Mouse (Mus musculus): ENCODE measurements around the gene 6330409D20Rik.

Gene 6330409D20Rik

DNA sequence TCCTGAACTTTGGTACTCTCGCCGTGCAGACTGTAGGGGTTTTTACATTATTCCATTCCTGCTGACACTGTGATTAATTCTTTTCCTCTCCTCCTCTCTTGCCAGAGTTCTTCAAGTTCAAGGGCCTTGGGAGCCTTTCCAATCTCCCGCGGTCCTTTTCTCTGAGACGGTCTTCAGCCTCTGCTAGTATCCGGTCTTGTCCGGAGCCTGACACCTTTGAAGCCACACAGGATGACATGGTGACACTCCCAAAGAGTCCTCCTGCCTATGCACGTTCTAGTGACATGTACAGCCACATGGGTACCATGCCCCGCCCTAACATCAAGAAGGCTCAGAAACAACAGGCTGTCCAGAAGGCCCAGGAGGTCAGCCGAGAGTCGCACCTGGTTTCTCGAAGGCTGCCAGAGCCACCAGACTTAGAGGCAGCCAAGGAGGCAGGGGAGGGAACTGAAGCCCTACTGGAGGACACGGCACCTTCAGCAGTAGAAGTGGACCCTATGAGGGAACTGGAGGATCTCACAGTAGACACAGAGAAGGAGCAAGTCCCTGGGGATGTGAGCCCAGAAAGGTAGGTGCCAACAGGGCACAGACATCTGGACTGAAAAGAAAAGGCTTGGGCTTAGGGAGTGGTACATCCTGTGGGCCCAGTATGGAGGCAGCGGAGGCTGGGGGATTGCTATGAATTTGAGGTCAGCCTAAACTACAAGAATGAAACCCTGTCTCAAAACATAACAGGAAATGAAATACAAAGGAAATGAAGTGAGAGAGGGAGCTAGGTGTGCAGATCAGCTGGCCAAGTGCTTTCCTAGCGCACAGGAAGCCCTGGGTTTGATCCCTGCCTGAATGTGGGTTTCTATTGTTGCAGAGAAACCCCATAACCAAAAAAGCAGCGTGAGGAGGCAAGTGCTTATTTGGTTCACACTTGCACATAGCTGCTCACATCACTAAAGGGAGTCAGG lies 15.7 kb downstream of the 6330409D20Rik start:
- DNase-seq (ENCODE audit: low read depth, low spot score): no peak

DNA sequence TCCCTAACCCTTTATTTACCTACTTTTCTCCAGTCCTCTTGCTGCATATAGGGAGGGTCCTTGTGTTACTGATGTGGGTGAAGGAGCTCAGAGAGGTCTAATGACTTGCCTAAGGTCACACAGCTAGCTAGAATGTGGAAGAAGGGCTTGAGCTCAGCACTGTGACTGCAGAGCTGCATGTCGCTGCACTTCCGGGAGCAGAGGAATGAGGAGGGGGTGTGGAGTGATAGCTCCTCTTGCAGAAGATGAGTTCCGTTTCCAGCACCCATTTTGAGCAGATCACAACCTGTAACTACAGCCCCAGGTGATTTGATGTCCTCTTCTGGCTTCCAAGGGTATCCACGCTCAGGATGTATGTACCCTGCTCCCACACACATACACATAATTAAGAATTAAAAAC lies 16.7 kb downstream of the 6330409D20Rik start:
- no peak for DNase-seq (ENCODE audit: low read depth, low spot score)

DNA sequence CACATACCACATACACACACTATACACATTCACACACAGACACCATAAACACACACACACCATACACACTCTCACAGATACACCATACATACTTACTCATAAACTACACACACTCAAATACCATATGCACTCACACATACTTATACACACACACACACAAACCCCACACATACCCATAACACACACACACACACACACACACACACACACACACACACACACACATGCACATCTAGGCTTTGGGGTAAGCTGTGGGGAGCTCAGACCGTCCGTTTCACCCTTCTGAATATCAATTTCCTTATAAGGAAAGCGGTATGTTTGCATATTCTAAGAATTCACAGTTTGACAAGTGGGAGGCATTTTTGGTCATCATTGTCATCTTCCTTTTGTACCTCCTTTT lies 18.2 kb downstream of the 6330409D20Rik start:
- peak; percentile 53 for DNase-seq (ENCODE audit: low read depth, low spot score)

DNA sequence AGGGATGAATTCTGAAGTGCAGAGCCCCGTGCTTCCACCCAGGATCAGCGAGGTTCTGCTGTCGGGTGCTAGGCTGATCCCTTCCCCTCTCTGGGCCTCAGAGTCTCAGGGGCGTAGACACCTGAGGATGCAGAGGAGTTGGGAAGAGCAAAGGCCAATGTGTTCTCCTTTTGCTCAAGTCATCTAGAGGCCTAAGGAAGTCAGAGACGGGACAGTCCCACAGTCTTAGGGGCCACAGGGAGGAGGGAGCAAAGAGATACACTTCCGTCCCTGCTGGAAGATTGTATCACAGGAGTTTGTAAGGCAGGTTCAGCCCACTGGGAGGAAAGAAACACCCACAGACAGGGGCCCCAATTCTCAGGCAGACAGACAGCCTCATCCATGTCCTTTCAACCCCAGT lies 18.8 kb downstream of the 6330409D20Rik start:
- peak; percentile 58 for DNase-seq (ENCODE audit: low read depth, low spot score)

DNA sequence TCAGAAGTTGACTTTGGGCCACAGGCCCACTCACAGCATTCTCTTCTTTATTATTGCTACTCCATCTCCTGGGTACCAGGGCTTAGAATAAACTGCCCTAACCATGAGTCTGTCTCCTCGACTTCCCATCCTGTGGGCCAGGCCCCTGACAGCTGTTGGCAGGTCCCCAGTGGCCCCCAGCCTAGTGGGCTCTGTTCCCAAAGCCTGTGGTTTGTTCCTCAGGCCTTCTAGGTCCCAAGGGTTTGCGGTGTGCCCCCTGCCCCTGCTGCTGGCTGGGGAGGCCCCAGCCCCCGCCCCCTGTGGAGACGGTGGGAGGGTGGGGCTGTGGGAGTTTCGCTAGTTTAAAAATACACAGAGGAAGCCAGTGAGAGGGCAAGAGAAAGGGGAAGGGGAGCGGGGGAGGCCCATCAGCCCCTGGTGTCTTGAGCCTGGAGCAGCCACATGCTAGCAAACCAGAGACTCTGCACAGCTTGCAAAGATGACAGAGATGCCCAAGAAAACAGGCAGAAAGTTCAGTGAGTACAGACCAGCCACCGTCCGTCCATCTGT lies 20.1 kb downstream of the 6330409D20Rik start, which contains the start of gene Sh2d3c:
Gene Sh2d3c (plus strand): TSS at position 375 of the 549 bp plus-strand sequence.
- peak; percentile 83 for DNase-seq (ENCODE audit: low read depth, low spot score)

DNA sequence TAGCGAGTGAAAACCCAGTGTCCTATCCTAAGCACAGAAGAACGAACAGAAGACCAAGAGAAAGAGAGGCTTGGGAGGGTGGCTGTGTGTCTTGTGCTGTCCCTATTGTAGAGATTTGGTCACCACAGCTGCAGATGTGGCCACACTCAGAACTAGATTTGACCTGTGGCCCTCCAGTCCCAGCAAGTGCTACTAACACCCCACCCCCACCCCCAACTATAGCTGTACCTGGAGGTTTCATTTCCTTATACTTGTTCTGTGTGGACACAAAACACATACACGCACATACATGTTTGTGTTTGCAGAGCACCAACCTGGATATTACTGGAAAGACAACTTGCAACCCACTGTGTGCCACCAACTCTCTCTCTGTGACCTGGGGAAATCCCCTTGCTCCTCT lies 20.8 kb downstream of the 6330409D20Rik start:
- peak; percentile 82 for DNase-seq (ENCODE audit: low read depth, low spot score)

DNA sequence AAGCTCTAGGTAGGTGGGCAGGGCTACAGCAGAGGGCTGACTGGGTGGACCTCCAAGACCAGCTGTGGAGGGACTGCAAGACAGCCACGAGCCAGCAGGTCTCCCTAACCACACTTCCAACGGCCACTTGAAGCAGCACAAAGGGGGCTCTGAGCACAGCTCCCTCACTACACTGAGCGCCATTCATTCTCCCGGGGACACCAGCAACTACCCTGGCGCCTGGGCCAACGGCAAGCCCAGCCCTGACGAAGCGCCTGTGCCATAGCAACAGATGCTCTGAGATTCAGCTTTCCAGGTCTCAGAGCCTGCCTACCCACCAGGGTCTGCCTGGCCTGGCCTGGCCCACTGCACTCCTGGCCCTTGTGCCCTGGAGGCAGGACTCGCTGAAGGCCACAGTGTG lies 22.1 kb downstream of the 6330409D20Rik start:
- DNase-seq (ENCODE audit: low read depth, low spot score): no peak

DNA sequence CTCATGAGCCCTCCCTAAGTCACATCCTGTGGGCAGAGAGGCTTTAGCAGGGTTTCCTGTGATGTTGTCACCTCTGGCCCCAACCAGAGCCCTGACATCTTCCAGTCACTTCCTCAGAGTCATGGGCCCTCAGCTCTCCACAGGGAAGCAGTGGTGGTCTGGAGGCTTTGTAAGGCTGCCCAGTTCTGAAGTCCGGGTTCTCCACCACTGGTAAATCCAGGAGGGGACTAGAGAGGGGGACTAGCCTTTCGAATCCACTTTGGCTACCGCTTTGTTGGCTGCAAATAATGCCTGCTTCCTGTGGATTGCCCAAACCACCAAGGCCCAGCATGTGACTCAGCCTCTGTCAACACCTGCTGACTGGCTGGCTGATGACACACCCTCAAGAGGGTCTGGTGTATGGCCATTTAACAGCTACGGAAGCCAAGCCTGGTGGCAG lies 25.8 kb downstream of the 6330409D20Rik start:
- DNase-seq (ENCODE audit: low read depth, low spot score): peak; percentile 53

DNA sequence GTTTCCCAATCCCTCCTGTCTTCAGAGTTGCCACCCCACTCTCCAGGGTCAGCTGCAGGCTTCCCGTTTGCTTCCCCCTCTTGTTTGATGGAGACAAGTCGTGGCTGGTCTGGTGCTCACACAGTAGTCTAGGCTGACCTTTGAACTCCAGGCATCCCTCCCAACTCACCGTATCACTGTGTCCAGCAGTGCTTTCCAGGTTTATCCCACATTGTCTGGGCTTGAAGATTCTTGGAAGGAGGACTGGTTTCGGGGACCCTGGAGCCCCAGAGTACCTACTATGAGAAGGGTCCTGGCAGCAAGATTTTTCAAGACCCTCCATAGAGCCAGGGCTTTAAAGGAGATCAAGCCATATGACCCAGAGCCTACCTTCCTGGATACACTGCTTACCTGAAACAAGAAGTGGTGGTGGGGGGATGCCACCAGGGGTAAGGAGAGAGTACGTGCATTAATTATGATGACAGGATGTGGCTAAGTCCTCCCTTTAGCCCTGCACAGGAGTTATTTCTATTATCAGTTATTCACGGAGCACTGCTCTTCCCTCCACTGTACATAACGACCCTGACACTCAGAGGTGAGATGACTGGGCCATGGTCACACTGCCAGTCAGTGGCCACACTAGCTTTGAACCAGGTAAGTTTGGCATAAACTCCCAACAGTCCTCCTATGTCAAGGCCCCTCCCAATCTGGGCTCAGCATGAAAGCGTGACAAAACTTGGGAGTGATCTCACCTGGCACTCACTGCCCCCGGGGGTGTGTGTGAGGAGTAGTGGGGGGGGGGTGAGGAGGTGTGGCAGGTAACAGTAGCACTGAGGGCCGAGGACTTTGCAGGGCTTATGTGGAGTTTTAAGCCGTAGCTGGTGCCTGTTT lies 26.5 kb downstream of the 6330409D20Rik start:
- no peak for DNase-seq (ENCODE audit: low read depth, low spot score)

DNA sequence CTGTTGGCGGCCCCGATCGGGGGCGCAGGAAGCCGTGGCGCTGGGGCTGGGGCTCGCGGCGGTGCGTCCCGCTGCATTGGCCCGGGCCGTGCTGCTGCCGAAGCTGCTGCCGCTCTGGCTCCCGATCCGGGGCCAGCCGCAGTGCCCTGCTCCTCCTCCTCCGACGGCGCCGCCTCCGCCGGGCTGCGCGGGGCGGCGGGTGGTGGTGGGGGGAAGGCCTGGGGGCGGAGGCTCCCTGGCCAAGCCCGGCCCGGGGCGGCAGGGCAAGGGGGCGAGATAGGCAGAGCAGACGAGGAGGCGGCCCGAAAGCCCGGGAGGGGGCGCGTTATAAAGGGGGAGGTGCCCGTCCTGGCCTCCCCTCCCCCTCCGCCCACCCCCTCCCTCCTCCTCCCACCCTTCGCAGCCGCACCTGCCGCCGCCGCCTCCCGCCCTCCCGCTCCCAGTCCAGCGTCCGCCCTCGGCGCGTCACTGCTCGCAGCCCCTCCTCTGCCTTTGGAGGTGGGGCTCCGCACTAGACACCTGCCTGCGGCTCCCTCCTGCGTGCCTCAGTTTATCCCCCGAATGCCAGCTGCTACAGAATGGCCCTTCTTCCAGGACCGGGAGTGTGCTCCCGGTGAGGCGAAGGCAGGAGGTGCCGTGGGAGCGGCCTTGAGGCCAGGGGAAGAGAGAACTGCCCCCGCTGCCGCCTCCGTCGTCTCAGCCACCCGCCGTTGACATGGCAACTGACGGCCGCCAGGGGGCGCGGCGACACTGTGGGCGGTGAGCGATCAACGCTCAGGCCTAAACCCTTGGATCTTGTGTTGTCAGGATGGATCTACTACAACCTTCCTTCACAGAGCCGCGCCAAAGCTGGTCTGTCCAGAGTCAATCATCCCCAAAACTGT lies 27.6 kb downstream of the 6330409D20Rik start, which contains the start of gene Cdk9:
Gene Cdk9 (minus strand): TSS at position 143 of the 884 bp plus-strand sequence.
- peak; percentile 96 for DNase-seq (ENCODE audit: low read depth, low spot score)

DNA sequence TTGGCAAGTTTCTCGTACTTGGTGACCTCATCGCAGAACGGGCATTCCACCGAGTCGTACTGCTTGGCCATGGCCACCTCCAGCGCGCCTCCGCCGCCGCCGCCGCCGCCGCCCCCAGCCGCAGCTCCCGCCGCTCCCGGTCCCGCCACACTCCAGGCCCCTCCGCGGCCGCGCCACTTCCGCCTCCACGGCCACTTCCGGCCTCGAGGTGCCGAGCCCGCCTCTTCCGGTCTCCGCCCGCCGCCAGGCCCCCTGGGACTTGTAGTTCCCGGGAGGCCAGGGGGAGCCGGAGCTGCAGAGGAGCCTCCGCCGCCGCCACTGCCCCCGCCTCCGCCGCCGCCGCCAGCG lies 28.3 kb downstream of the 6330409D20Rik start:
- DNase-seq (ENCODE audit: low read depth, low spot score): peak; percentile 94

DNA sequence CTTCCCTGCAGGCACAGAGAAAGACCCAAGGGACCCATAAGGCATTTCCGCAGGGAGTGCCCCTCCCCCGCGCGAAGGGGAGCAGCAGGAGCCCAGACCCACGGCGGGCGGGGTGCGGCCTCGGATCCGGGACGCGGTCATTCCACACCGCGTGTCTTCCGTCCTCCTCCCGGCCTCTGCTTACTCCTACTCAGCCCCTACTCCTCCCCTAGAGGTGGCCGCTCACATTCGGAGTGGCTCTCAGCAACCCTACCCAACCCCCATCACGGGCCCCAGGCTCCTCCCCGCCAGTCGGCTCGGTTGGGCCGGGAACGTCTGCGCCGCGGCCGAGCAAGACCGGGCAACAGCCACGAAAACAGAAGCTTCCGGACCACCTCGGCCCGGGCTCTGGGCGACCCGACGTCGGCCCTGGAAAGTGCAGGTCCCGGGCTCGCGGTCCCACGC lies 28.7 kb downstream of the 6330409D20Rik start:
- peak; percentile 82 for DNase-seq (ENCODE audit: low read depth, low spot score)

DNA sequence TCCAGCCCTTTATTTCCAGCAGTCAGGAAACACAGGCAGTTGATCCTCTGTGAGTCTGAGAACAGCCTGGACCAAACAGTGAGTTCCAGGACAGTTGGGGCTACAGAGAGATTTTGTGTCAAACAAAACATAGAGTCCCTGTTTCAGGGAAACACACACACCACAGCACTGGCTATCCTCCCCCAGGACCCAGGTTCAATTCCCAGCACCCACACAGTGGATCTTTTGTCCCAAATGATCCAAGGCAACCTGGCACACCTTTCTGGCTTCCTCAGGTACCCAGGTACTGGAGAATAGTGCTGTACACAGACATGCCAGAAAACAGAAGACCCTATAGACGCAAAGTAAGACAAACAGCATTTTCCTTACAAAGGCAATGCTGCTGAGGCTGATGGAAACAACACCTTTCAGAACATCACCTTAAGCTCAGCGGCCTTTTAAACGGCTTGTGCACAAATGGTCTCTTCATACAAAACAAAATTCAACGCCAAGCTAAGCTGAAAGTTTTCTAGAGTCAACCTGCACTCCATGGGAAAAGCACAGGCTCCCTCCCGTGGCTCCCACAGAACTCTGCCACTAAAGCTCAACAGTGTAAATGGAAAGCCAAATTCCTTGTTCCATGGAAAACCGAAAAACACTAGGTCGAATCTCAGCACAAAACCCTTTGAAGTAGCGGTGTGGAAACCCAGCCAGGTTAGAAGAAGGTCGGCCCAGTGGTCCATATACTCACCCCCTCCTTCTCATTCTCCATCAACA lies 29.3 kb downstream of the 6330409D20Rik start:
- DNase-seq (ENCODE audit: low read depth, low spot score): no peak

DNA sequence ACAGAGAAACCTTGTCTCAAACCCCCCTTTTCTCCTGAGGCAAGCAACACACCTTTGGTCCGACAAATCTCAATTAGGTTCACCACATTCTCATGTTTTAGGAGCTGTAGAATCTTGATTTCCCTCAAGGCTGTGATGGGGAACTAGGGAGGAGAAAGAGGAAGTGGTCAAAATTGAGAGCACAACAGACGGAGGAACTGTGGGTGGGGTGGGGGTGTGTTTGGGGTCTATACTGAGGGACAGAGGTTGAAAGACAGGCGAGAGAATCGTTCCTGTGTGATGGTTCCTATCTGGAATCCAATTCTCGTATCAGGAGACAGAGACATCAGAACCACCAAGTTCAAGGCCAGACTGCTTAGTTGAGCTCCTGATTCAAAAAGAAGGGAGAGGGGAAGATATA lies 30.4 kb downstream of the 6330409D20Rik start:
- peak; percentile 77 for DNase-seq (ENCODE audit: low read depth, low spot score)

DNA sequence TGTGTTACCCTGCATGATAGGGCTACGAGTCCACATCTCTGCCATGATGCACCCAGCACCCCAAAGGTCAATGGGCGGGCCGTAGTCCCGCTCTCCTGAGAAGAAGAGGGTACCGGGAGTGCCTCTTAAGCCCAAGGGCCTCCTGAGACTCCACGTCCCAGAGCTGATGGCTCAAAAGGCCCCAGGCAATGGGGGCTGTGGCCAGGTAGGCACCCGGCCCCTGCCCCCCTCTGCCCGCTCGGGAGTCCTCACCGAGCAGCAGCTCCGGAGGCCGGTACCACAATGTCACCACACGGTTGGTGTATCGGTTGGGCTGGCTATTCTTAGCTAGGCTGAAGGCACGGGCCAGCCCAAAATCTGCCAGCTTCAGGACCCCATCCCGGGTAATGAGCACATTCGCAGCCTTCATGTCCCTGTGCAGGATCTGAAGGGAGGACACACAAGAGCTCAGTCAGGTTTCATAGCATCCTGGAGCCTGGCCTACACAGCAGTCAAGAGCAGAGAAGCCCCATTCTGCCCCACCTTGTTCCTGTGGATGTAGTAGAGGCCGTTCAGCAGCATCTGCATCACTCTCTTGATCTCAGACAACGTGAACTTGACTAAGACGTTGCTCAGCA lies 31.2 kb downstream of the 6330409D20Rik start:
- no peak for DNase-seq (ENCODE audit: low read depth, low spot score)

DNA sequence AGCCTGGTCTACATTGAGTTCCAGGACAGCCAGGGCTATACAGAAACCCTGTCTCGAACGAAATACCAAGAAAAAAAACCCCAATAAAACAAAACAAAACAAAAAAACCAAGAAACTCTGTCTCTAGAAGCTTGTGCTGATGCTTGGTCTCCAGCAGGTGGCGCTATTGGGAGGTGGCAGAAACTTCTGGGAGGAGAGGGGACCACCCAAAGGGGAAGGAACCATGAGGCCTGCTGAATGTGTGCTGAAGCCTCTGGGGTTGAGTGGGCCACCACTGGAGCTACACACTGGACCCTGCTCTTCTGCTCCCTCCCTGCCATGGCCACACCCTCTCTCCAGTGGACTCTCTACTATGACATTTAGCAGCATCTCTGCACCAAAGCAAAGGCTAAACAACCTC lies 32.2 kb downstream of the 6330409D20Rik start:
- DNase-seq (ENCODE audit: low read depth, low spot score): peak; percentile 69

DNA sequence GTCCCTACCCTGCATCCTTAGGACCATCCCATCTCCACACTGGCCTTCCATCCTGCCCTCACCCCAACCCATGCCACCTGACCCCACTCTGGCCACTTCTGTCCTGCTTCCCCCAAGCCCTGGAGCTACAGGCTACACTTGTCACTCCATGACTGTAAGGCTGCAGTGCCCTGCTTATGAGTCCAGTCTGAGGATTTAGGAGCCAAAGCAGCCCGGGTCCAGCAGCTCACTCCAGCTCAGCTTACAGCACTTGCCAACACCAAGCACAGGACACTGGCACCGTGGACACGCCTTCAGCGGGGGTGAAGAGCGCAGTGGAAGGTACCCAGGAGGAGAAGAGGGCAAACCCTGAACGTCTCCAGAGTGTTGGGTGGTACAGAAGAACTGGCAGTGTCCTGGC lies 33.8 kb downstream of the 6330409D20Rik start:
- DNase-seq (ENCODE audit: low read depth, low spot score): no peak

DNA sequence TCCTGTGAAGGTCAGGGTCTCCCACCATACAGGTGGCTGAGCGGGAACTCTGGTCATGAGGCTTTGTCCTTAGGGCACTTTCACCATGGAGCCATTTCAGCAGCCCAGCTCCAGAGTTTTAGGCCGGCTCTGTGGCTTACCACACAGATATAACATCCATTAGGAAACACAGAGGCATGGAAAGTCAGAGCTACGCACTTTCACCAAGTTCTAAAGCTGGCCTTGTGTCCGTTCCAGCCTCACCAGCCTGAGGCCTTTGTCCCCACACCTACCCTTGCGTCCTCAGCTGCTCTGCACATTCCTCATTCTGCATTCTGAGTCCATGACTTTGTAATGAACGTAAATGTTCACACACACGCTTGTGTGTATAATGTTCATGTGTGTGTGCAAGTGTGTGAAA lies 35.8 kb downstream of the 6330409D20Rik start:
- no peak for DNase-seq (ENCODE audit: low read depth, low spot score)

DNA sequence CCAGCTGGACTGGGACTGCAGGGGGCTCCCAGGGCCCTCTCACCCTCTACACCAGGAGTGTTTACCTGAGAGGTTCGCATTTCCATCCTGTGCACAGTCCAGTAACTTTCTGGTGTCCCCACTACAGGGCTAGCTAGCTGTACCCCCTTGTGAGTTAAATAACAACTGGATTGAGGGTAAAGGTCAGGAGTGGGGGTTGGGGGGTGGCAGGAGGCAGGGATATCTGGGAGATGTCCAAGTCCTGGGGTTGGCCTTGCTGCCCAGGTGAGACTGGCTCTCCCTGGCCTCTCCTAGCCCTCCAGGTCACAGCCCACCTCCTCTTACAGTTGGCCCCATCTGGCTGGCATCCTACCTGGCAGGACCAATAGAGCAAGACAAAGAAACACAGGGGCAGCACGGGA lies 36.8 kb downstream of the 6330409D20Rik start, which contains the start of gene Fpgs:
Gene Fpgs (minus strand): TSS at position 125 of the 401 bp plus-strand sequence.
- no peak for DNase-seq (ENCODE audit: low read depth, low spot score)

DNA sequence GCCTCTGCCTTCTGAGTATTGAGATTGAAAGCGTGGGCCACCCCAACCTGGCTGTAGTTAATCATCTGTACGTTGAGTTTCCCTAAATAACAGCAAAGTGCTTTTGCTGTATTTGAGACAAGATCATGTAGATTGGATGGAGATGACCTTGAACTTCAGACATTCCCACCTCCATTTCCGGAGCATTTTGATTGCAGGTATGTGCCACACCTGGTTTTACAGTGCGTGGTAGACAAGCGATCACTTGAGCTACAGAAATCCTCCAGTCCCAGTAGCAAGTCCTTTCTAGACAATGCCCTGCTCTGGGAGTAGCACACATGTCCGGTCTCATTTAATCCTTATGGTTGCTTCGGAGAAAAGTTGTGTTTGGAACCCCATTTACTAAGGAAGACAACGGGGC lies 37.8 kb downstream of the 6330409D20Rik start:
- no peak for DNase-seq (ENCODE audit: low read depth, low spot score)
